Mouse (Mus musculus) CH12.LX (cell line): Measurements from ENCODE around the gene Pam. TPM values are rescaled to one million over a fixed set of nuclear protein-coding genes. Genes with fewer than 3 reads are reported as not detected.

Source experiments
- DNase-seq: peaks from one replicate; pipeline ENCODE4 v3.0.0-alpha.2; 2013; ENCODE audit errors: extremely low read depth
- H3K27ac ChIP-seq: 2 replicates; pipeline ENCODE4 v1.5.1; 2012; ENCODE audit warnings: low read depth, mild to moderate bottlenecking, control low read depth, moderate library complexity; ENCODE audit not compliant: insufficient read depth
- H3K27me3 ChIP-seq: replicated peaks from 2 replicates; pipeline ENCODE3; 2012; ENCODE audit warnings: inconsistent platforms
- H3K36me3 ChIP-seq, 2 experiments: replicated peaks in 1 of 2; 2 replicates each; pipeline versions ENCODE3 to v1.6.1; 2012; ENCODE audit warnings: inconsistent platforms in 1 of 2, low read length in 1 of 2, mild to moderate bottlenecking in 1 of 2, mixed read lengths in 1 of 2, moderate library complexity in 1 of 2; ENCODE audit not compliant: control insufficient read depth in 1 of 2, insufficient read depth in 1 of 2
- H3K4me1 ChIP-seq, 2 experiments: 2 replicates each; pipeline ENCODE4 v1.6.1; 2012; ENCODE audit warnings: inconsistent platforms in 1 of 2, moderate library complexity in 1 of 2; ENCODE audit not compliant: insufficient read depth in 2 of 2, control insufficient read depth in 1 of 2
- H3K4me2 ChIP-seq: 2 replicates; pipeline ENCODE4 v1.6.1; 2012; ENCODE audit warnings: low read depth, mild to moderate bottlenecking, control low read depth; ENCODE audit not compliant: poor library complexity, insufficient read depth, severe bottlenecking
- H3K4me3 ChIP-seq, 3 experiments: fragments of 150-350 bp in 1 of 3; sonication (generic) in 1 of 3; replicated peaks in 1 of 3; 2 replicates each; pipeline versions ENCODE3 to v1.5.1; 2011 to 2012; ENCODE audit warnings: low read depth in 2 of 3, low read length in 2 of 3, mild to moderate bottlenecking in 2 of 3, moderate library complexity in 2 of 3, control low read depth in 1 of 3, improper control_type of control experiment in 1 of 3, inconsistent platforms in 1 of 3, mixed read lengths in 1 of 3; ENCODE audit not compliant: poor library complexity in 1 of 3
- H3K79me2 ChIP-seq: replicated peaks from 2 replicates; pipeline ENCODE4 v1.6.1; 2012; ENCODE audit warnings: mild to moderate bottlenecking, moderate library complexity; ENCODE audit not compliant: control insufficient read depth, poor library complexity, insufficient read depth, severe bottlenecking; ENCODE audit errors: extremely low read depth
- H3K9ac ChIP-seq: 2 replicates; pipeline ENCODE4 v1.6.1; 2012; ENCODE audit warnings: low read depth, mild to moderate bottlenecking, control low read depth, moderate library complexity; ENCODE audit not compliant: insufficient read depth
- H3K9me3 ChIP-seq: replicated peaks from 2 replicates; pipeline ENCODE3; 2012; ENCODE audit warnings: low read length, inconsistent platforms, mixed read lengths
- BHLHE40 ChIP-seq: IDR thresholded peaks from 2 replicates; pipeline ENCODE4 v1.6.1; 2011; ENCODE audit warnings: mild to moderate bottlenecking, low read depth, low read length, improper control_type of control experiment
- JUN ChIP-seq: IDR thresholded peaks from 2 replicates; pipeline ENCODE4 v1.6.1; 2011; ENCODE audit warnings: low read depth, mild to moderate bottlenecking, low read length, improper control_type of control experiment, moderate library complexity; ENCODE audit not compliant: insufficient read depth
- JUND ChIP-seq: conservative IDR thresholded peaks from 2 replicates; pipeline ENCODE4 v1.6.1; 2011; ENCODE audit warnings: low read depth, low read length, improper control_type of control experiment
- KAT2A ChIP-seq: IDR thresholded peaks from 2 replicates; pipeline ENCODE4 v1.6.1; 2012; ENCODE audit warnings: low read length, improper control_type of control experiment, inconsistent platforms; ENCODE audit not compliant: insufficient replicate concordance
- MAFK ChIP-seq: IDR thresholded peaks from 2 replicates; pipeline ENCODE4 v1.6.1; 2011; ENCODE audit warnings: low read length, improper control_type of control experiment; ENCODE audit not compliant: insufficient replicate concordance
- MAX ChIP-seq: IDR thresholded peaks from 2 replicates; pipeline ENCODE4 v1.6.1; 2011; ENCODE audit warnings: low read length, improper control_type of control experiment
- MAZ ChIP-seq: IDR thresholded peaks from 2 replicates; pipeline ENCODE4 v1.6.1; 2012; ENCODE audit warnings: low read depth, mild to moderate bottlenecking, inconsistent platforms, low read length, improper control_type of control experiment, moderate library complexity
- MXI1 ChIP-seq: IDR thresholded peaks from 2 replicates; pipeline ENCODE4 v1.6.1; 2011; ENCODE audit warnings: mild to moderate bottlenecking, low read depth, low read length, improper control_type of control experiment
- MYC ChIP-seq: IDR thresholded peaks from 2 replicates; pipeline ENCODE4 v1.6.1; 2011; ENCODE audit warnings: low read depth, mild to moderate bottlenecking, improper control_type of control experiment, low read length
- NELFE ChIP-seq: IDR thresholded peaks from 2 replicates; pipeline ENCODE4 v1.6.1; 2011; ENCODE audit warnings: low read depth, low read length, improper control_type of control experiment
- PAX5 ChIP-seq: IDR thresholded peaks from 2 replicates; pipeline ENCODE4 v1.6.1; 2012; ENCODE audit warnings: low read length, inconsistent platforms, mixed read lengths
- POLR2A ChIP-seq: IDR thresholded peaks from 2 replicates; pipeline ENCODE4 v1.6.1; 2011; ENCODE audit warnings: low read depth, mild to moderate bottlenecking, improper control_type of control experiment, low read length
- POLR2AphosphoS2 ChIP-seq: IDR thresholded peaks from 2 replicates; pipeline ENCODE4 v1.6.1; 2011; ENCODE audit warnings: low read depth, low read length, improper control_type of control experiment
- RCOR1 ChIP-seq: conservative IDR thresholded peaks from 2 replicates; pipeline ENCODE4 v1.6.1; 2012; ENCODE audit warnings: low read depth, mild to moderate bottlenecking, inconsistent platforms, low read length, improper control_type of control experiment
- SMC3 ChIP-seq: IDR thresholded peaks from 2 replicates; pipeline ENCODE4 v1.6.1; 2011; ENCODE audit warnings: low read depth, low read length, improper control_type of control experiment
- TCF12 ChIP-seq: IDR thresholded peaks from 2 replicates; pipeline ENCODE4 v1.6.1; 2014; ENCODE audit warnings: low read depth, mild to moderate bottlenecking, inconsistent platforms, low read length, improper control_type of control experiment
- UBTF ChIP-seq: IDR thresholded peaks from 2 replicates; pipeline ENCODE4 v1.6.1; 2012; ENCODE audit warnings: low read depth, mild to moderate bottlenecking, inconsistent platforms, low read length, improper control_type of control experiment, moderate library complexity
- USF1 ChIP-seq: IDR thresholded peaks from 2 replicates; pipeline ENCODE4 v1.6.1; 2014; ENCODE audit warnings: low read depth, mild to moderate bottlenecking, inconsistent platforms, low read length, improper control_type of control experiment
- USF2 ChIP-seq: conservative IDR thresholded peaks from 2 replicates; pipeline ENCODE4 v1.6.1; 2011; ENCODE audit warnings: low read depth, low read length, improper control_type of control experiment
- ZC3H11A ChIP-seq: IDR thresholded peaks from 2 replicates; pipeline ENCODE4 v1.6.1; 2012; ENCODE audit warnings: low read depth, mild to moderate bottlenecking, inconsistent platforms, low read length, improper control_type of control experiment
- ZNF384 ChIP-seq: IDR thresholded peaks from 2 replicates; pipeline ENCODE4 v1.6.1; 2012; ENCODE audit warnings: low read depth, low read length, improper control_type of control experiment, inconsistent platforms
- dilution Hi-C: fragments of 300-500 bp; cut with MboI; formaldehyde crosslinking; loops from 2 replicates; pipeline ENCODE4 v1.14.3; 2020; ENCODE audit warnings: low sequenced_read_pairs; ENCODE audit not compliant: extremely low pct_unique_long_range_greater_than_20kb, extremely low pct_ligation_motif_present
- in situ Hi-C: fragments of 300-500 bp; cut with MboI; formaldehyde crosslinking; loops from 3 replicates; pipeline ENCODE4 v1.14.3; 2019; ENCODE audit warnings: low sequenced_read_pairs, low pct_ligation_motif_present, low pct_unique_long_range_greater_than_20kb, mixed read lengths
- polyA plus RNA-seq: library from polyadenylated mRNA; unstranded; fragments of >175 nt; gene quantifications from 2 replicates; pipeline ENCODE4 v1.2.1, GENCODE M21; 2012; ENCODE audit warnings: low read depth; ENCODE audit not compliant: insufficient read length
- total RNA-seq, 2 experiments: library from RNA; depleted of rRNA; stranded (reverse); fragments of 300-350 nt in 1 of 2; fragments of >200 nt in 1 of 2; gene quantifications; 2 replicates each; pipeline ENCODE4 v1.2.3; 2012 to 2014

Gene Pam
- total and polyA plus RNA-seq, 3 experiments = 0.24 TPM; not detected in 2

GRCm38 (mm10) chr1:97983189-97983588 is 112.3 kb downstream of the Pam start:
- no peak for DNase-seq
- Histone ChIP-seq H3K9ac (no peak overlapping the region), H3K4me3 (no peak overlapping the region), H3K4me2 (no peak overlapping the region), H3K27me3 (no peaks in the 10 kb centered on the region), H3K4me1 (no peaks in the 10 kb centered on the region), H3K27ac (no peak overlapping the region), H3K79me2 (no peaks in the 10 kb centered on the region), H3K9me3 (peaks cover 27% of the 10 kb centered on the region), H3K36me3 (no peaks in the 10 kb centered on the region)
- TF ChIP-seq SMC3 = no peak
- no peak for TF ChIP-seq USF2
- no peak for TF ChIP-seq POLR2A
- in situ Hi-C loops = no loop called here
- dilution Hi-C loops = no loop called here

GRCm38 (mm10) chr1:97979422-97979821 is 116.0 kb downstream of the Pam start:
- Histone ChIP-seq H3K9me3 (peaks cover 38% of the 10 kb centered on the region), H3K36me3 (no peaks in the 10 kb centered on the region), H3K4me1 (no peaks in the 10 kb centered on the region), H3K4me3 (no peak overlapping the region), H3K79me2 (no peaks in the 10 kb centered on the region)
- dilution Hi-C loops (no loop called here), in situ Hi-C loops (no loop called here)
- TF ChIP-seq KAT2A = no peak
- TF ChIP-seq MYC = no peak
- no peak for TF ChIP-seq MAFK
- TF ChIP-seq ZC3H11A = no peak
- TF ChIP-seq MXI1 = no peak
- no peak for TF ChIP-seq JUND
- TF ChIP-seq BHLHE40 = no peak
- no peak for TF ChIP-seq RCOR1
- TF ChIP-seq MAZ = no peak
- no peak for TF ChIP-seq SMC3
- TF ChIP-seq, all 38 proteins: peak for 0
- no peak for DNase-seq
- H3K27me3 ChIP-seq = no peaks in the 10 kb centered on the region
- no peak overlapping the region for H3K4me2 ChIP-seq
- no peak overlapping the region for H3K9ac ChIP-seq
- no peak overlapping the region for H3K27ac ChIP-seq

- in situ Hi-C loops (no loop called here), dilution Hi-C loops (no loop called here)
Observed at GRCm38 (mm10) chr1:97977521-97977920, 117.9 kb downstream of the Pam start.

More at GRCm38 (mm10) chr1:97977521-97977920, 117.9 kb downstream of the Pam start:
- Histone ChIP-seq H3K27me3 (no peaks in the 10 kb centered on the region), H3K9ac (no peak overlapping the region)
- TF ChIP-seq JUN = no peak
- no peak for TF ChIP-seq MXI1
- no peak for TF ChIP-seq USF2
- no peak for TF ChIP-seq ZNF384
- TF ChIP-seq POLR2AphosphoS2 = no peak
- TF ChIP-seq UBTF = no peak
- TF ChIP-seq MAX = no peak
- TF ChIP-seq PAX5 = no peak
- TF ChIP-seq USF1 = no peak
- TF ChIP-seq MYC = no peak
- TF ChIP-seq NELFE = no peak
- TF ChIP-seq TCF12 = no peak
- TF ChIP-seq, all 38 proteins: peak for 0
- Histone ChIP-seq H3K36me3 (no peaks in the 10 kb centered on the region), H3K79me2 (no peaks in the 10 kb centered on the region), H3K27ac (no peak overlapping the region), H3K4me2 (no peak overlapping the region), H3K9me3 (peaks cover 41% of the 10 kb centered on the region), H3K4me3 (no peak overlapping the region), H3K4me1 (no peaks in the 10 kb centered on the region)
- no peak for DNase-seq
